Mouse (Mus musculus) embryonic fibroblast, embryonic 13.5 days (primary cell): ENCODE results near the gene Rhbg.

Source experiments
- CTCF ChIP-seq: IDR thresholded peaks from 2 replicates; pipeline ENCODE4 v1.5.1; 2011; ENCODE audit warnings: mild to moderate bottlenecking, control low read depth, low read length, moderate library complexity, borderline replicate concordance; ENCODE audit not compliant: insufficient read depth
- POLR2A ChIP-seq: IDR thresholded peaks from 2 replicates; pipeline ENCODE4 v1.6.1; 2011; ENCODE audit warnings: low read depth, mild to moderate bottlenecking, control low read depth, low read length, moderate library complexity

GRCm38 (mm10) chr3:88237556-88238194 lies 16.8 kb downstream of the Rhbg start:
- TF ChIP-seq CTCF, result peak; percentile 33; the same call in 1 of the 2 replicates
- no peak for TF ChIP-seq POLR2A
